Mouse (Mus musculus) neural tube, embryonic 13.5 days (tissue): ENCODE data around the gene Nsdhl. TPM values are rescaled to one million over a fixed set of nuclear protein-coding genes. Genes with fewer than 3 reads are reported as not detected.
A peak's percentile ranks its signal among the peaks of the same experiment; 100 is the strongest.

Source experiments
- ATAC-seq: fragments of 200-750 bp; cut with Nextera tagmentation; 2 replicates; pipeline ENCODE4 v1.8.0; 2017; ENCODE audit warnings: low read depth, mild to moderate bottlenecking, moderate TSS enrichment, moderate library complexity
- H3K27ac ChIP-seq: fragments of 300-500 bp; sonication (generic); replicated peaks from 2 replicates; pipeline ENCODE4 v1.5.1; 2015; ENCODE audit warnings: moderate library complexity, mild to moderate bottlenecking, inconsistent platforms
- H3K27me3 ChIP-seq: fragments of 300-500 bp; sonication (generic); 2 replicates; pipeline ENCODE4 v1.6.1; 2015; ENCODE audit warnings: mild to moderate bottlenecking, inconsistent platforms
- H3K36me3 ChIP-seq: fragments of 300-500 bp; sonication (generic); 2 replicates; pipeline ENCODE4 v1.6.1; 2015; ENCODE audit warnings: mild to moderate bottlenecking, inconsistent platforms
- H3K4me1 ChIP-seq: fragments of 300-500 bp; sonication (generic); replicated peaks from 2 replicates; pipeline ENCODE4 v1.6.1; 2015; ENCODE audit warnings: inconsistent platforms
- H3K4me2 ChIP-seq: fragments of 300-500 bp; sonication (generic); 2 replicates; pipeline ENCODE4 v1.6.1; 2015; ENCODE audit warnings: inconsistent platforms, mild to moderate bottlenecking, moderate library complexity
- H3K4me3 ChIP-seq: fragments of 300-500 bp; sonication (generic); 2 replicates; pipeline ENCODE4 v1.5.1; 2015; ENCODE audit warnings: mild to moderate bottlenecking, inconsistent platforms
- H3K9ac ChIP-seq: fragments of 300-500 bp; sonication (generic); 2 replicates; pipeline ENCODE4 v1.6.1; 2015; ENCODE audit warnings: moderate library complexity, mild to moderate bottlenecking, inconsistent platforms
- H3K9me3 ChIP-seq: fragments of 300-500 bp; sonication (generic); 2 replicates; pipeline ENCODE4 v1.6.1; 2016; ENCODE audit warnings: inconsistent platforms
- WGBS: fragments of 180-500 bp; shearing (Covaris S2); methylation state at CpG from one replicate; pipeline ENCODE4 v1.1.7; 2015; 5-methylcytosine and 5-hydroxymethylcytosine counted together
- microRNA counts: library from miRNA; unstranded; fragments of <30 nt; microRNA quantifications from one replicate; lab custom pipeline; 2016
- microRNA-seq: library from miRNA; unstranded; fragments of <30 nt; microRNA quantifications from one replicate; pipeline ENCODE4, GENCODE M21; 2016
- polyA plus RNA-seq: library from polyadenylated mRNA; unstranded; fragments of >200 nt; fragmentation: Nextera tagmentation; extraction: Ambion mirVana; gene quantifications from 2 replicates; pipeline ENCODE4 v1.2.1, GENCODE M21; 2015

Gene Nsdhl
- polyA plus RNA-seq, 1 experiment from 2014 or later, result 41.5 TPM

DNA sequence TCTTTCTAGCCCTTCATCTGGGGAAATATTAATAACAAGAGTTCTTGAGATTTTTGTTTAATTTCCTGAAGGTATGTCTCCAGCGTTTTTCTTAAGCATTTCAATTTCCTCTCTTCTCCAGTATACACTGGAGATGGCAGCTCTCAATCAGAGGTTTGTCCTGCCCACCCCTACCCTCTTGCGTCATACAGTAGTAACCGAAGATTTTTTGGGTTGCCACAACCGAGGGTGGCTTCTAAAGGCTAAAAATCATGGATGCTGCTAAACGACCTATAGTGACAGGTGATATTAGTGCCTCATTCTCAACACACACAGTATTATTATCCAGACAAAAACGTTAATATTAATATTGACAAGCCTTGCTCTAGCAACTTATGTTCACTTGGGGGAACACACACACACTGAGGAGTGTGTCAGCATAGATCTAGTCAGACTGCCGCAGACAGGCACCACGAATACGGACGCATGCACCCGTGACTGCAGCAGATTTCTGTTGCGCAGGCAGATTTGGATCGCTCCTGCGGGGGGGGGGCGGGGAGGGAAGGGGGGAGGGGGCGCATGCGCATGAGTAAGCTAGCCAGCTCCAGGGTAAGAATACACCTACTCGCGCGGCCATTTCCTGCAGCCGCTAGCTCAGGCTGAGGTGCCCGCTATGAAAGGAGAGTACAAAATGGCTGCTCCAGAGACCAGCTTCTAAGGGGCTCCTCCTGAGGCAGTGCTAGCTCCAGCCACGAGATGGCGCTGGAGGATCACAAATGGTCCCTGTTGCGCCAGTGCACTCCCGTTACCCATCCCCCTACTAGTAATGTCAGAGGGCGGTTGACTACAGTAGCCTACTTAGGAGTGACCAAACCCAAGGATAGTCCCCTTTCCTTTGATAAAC lies 89.5 kb downstream of the Nsdhl start:
- Histone ChIP-seq H3K9ac (peak overlapping the region; percentile 66), H3K36me3 (no peaks in the 10 kb centered on the region), H3K4me1 (no peaks in the 10 kb centered on the region), H3K4me2 (peak overlapping the region; percentile 53), H3K27me3 (no peaks in the 10 kb centered on the region), H3K4me3 (peak overlapping the region; percentile 35), H3K9me3 (no peaks in the 10 kb centered on the region), H3K27ac (peak overlapping the region; percentile 81)
- peak; percentile 100 for ATAC-seq
- 26% methylated on average over 24 of the region's 27 CpGs for WGBS

MicroRNAs encoded within 50 kb of the gene (microRNA counts, 519-probe panel; counts per million panel counts)
- microRNA mmu-miR-2137 (lab: Ali Mortazavi, UCI), result 2,770 counts per million, percentile 30 among the panel's probes with 10 or more counts

Small RNAs within 50 kb of the gene (microRNA-seq; reads per million reads assigned to microRNA genes)
- 0.89 reads per million for gene Mir2137

Other genes with a start within 250 kb of the Nsdhl start
- gene Gabrq, start 93.4 kb upstream of the Nsdhl start, polyA plus RNA-seq, result 1.3 and 1.5 TPM in 2 replicates
- gene Cetn2, start 146 bp upstream of the Nsdhl start, polyA plus RNA-seq, result 81.3 and 83.0 TPM in 2 replicates
- 1.0 and 1.4 TPM in 2 replicates for gene Zfp185, start 68.8 kb downstream of the Nsdhl start, polyA plus RNA-seq
- gene Pnma5, start 118.5 kb downstream of the Nsdhl start, polyA plus RNA-seq, result not detected in 2 replicates
- gene Pnma3, start 146.2 kb downstream of the Nsdhl start, polyA plus RNA-seq, result 2.0 and 2.3 TPM in 2 replicates
- 0.50 and 0.70 TPM in 2 replicates for gene Xlr4a, start 163.9 kb downstream of the Nsdhl start, polyA plus RNA-seq
- 1.9 and 5.6 TPM in 2 replicates for gene Xlr3a, start 178.5 kb downstream of the Nsdhl start, polyA plus RNA-seq
- 0.32 TPM in 1 of 2 replicates, not detected in the other for gene Gm14685, start 198.5 kb downstream of the Nsdhl start, polyA plus RNA-seq
- gene Xlr5b, start 230.2 kb downstream of the Nsdhl start, polyA plus RNA-seq, result not detected in 2 replicates
- 0.33 TPM in 1 of 2 replicates, not detected in the other for gene DXBay18, start 230.9 kb downstream of the Nsdhl start, polyA plus RNA-seq